Mouse (Mus musculus): ENCODE data around the gene E2f2.

The E2f2 gene

DNA sequence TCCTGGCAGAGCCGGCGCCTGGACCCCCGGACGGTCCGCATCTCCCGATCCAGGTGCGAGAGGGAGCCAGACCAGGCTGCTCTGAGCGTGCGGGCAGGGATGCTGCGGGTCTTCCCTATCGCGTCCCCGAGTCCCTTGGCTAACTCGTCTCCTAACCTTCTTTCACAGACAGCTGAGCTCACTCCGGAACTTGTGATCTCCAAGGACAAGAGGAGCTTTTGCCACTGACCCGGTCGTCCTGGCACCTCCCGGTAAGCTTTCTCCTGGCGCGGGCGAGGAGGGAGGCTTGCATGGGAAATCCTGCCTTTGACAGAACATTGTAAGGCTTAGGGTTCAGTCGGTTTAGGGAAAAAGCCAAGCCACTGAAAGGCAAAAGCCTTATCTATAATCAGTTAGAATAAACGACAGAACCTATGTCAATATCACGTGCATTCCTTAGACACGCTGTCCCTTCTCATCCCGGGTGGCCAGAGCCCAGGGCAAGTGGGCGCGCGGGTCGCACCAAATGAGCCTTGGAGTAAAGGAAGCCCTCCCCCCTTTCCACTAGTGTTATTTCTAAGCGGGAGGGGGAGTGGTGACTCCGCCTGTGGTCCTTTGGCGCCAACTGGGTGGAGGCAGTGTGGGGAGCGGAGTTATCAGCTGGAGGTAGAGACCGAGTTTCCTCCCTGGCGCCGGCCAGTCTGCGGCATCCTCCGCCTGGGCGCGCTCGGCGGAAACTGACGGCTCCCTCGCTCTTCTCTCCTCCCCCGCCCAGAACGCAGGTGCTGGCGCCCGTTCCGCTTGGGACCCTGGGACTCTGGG, 27.9 kb upstream of the E2f2 start:
- in situ Hi-C loops (cut with MboI, MseI) = no loop called here

- in situ Hi-C loops (cut with MboI, MseI) = loop anchor here in 1 of 2 experiments (5.0 kb wide), 1 partner anchor 38 kb away; no protein-coding TSS in a partner anchor
Observed at GRCm38 (mm10) chr4:136144927-136145292, 27.3 kb upstream of the E2f2 start.

GRCm38 (mm10) chr4:136145362-136145885, 26.8 kb upstream of the E2f2 start:
- in situ Hi-C loops (cut with MboI, MseI) = loop anchor here in 1 of 2 experiments (5.0 kb wide), 1 partner anchor 38 kb away; no protein-coding TSS in a partner anchor

DNA sequence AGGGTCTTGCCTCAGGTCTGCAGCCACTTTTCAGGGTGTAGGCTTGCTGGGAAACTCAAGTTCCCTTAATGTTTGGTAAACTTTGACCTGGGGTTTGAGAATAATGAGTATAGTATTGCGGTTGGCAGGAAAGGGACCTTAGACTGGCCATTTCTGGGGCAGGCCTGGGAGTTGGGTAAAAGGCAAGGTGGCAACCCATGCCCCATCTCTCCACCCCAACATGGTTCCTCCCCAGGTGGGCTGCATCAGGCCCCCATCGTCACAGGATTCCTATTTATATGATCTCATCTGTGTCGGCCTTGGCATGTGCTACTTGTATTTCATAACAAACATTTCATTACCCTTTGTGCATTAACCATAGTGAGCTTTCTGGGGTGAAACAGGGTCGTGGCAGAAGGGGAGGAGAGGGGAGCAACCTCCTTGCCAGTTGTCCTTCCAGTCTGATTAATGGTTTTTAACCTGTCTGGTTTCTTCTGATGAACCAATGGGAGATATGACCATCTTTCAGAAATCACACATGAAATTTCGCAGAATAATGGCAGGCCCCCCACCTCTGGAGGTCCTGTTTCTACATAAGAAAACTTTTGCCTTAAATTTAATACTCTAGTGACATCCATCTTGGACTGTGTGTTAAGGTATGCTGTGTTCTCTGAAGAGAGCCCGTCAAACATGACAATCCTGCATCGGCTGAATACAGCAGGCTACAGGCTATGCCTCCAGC, 26.0 kb upstream of the E2f2 start:
- in situ Hi-C loops (cut with MboI, MseI) = loop anchor here in 1 of 2 experiments (5.0 kb wide), 1 partner anchor 39 kb away; no protein-coding TSS in a partner anchor

DNA sequence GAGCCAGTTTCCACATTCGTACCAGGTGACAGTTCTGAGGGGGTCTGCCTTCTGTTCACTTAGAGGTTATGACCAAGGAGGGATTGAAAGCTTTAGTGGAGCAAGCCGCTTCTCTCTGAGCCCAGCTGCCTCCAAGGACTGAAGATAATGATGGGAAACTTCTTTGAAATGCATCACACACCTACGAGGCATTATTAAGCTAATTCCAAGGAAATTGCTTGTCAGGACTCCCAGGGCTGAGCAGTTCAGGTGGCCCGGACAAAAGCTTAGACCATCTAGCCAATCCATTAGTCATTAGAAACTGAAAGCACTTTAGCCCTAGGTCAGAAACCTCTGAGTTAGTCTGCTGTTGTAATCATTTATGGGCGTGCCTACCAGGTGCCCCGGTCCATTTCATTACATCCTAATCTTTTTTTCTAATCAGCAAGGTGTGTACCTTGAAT, 25.5 kb upstream of the E2f2 start:
- in situ Hi-C loops (cut with MboI, MseI) = loop anchor here in 1 of 2 experiments (5.0 kb wide), 1 partner anchor 39 kb away; no protein-coding TSS in a partner anchor

DNA sequence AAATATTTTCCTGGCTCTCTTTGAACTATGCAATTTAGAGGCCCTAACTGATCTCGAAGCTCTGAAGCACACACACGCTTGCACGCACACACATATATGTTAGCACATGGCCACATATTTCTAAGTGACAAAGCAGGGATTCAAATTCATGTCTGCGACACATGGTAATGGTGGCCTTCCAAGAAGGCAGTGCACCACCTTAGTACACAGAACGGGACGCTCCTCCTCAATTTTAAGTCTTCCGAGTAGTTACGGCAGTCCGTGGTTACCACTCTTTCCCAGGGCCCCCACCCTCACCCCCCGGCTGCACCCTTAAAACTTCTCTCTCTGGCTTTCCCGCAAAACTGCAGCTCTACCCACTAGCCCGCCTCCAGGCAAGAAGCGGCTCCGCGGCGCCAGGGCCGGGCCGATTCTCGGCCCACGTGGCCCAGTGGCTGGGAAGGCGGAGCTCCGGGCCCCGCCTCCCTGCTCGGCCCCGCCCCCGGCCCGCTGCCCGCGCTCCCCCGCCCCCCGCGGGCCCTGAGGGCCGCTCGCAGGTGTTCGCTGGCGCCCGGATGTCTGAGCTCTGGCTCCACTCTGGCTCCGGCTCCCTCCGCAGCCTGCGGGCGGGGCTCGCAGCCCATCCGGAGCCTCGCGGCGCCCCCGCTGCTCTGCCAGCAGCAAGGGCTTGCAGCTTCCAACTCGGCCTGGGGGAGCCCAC, 24.6 kb upstream of the E2f2 start:
- in situ Hi-C loops (cut with MboI, MseI) = loop anchor here in 1 of 2 experiments (5.0 kb wide), 1 partner anchor 40 kb away; no protein-coding TSS in a partner anchor

DNA sequence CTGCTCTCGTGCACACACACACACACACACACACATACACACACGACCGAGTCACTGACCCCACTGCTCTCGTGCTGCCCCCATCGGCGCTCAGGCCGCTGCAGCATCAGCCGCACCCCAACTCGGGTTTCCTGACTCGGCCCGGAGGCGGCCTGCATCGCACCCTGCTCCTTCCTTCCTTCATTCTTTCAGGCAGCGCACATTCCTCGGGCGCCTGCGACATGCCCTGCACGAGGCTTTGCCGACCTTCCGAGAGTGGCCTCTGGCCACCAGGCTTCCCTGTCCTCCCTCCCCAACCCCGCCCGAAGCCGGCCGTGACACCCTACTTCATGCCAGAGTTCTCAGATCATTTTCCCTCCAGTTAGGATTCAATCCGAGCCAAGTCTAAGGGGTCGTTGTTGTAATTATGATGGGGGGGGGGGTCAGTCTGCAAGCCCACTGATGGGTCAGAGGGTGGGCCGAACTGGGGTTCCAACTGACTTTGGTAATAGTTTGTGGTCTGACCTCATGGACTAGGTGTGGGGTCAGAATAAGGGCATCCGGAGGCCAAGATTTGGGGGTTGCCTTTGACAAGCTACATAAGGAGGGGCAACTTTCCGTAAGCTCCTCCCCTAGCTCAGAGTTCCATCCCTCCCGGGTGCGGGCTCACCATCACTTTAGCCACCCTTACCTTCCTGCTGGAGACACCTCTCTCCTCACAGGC, 23.7 kb upstream of the E2f2 start:
- in situ Hi-C loops (cut with MboI, MseI) = loop anchor here in 1 of 2 experiments (5.0 kb wide), 1 partner anchor 41 kb away; no protein-coding TSS in a partner anchor

DNA sequence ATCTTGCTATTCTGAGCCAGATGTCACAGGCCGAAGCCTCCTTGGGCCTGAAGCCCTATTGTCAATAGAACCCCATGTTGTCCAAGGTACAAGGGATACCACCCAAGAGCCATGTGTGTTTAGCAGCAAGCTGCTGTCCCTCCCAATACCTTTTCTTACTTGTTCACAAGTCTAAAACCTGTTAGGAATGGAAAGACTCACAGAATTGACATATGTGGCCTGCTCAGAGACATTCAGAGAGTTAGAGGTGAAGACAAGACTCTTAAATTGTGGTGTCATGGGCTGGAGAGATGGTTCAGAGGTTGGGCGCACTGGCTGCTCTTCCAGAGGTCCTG, 23.2 kb upstream of the E2f2 start:
- in situ Hi-C loops (cut with MboI, MseI) = loop anchor here in 1 of 2 experiments (5.0 kb wide), 1 partner anchor 42 kb away; no protein-coding TSS in a partner anchor

GRCm38 (mm10) chr4:136149734-136150133, 22.5 kb upstream of the E2f2 start:
- in situ Hi-C loops (cut with MboI, MseI) = loop anchor here (5.0 to 25.0 kb wide), 3 partner anchors 42 to 187 kb away; partner anchors contain the start of genes Gale (in 1 of the 2) and Lypla2 (in 1 of the 2)

GRCm38 (mm10) chr4:136150596-136150995, 21.6 kb upstream of the E2f2 start:
- in situ Hi-C loops (cut with MboI, MseI) = loop anchor here (5.0 to 25.0 kb wide), 2 partner anchors 78 to 188 kb away; partner anchors contain the start of genes Gale (in 1 of the 2) and Lypla2 (in 1 of the 2)

- in situ Hi-C loops (cut with MboI, MseI) = loop anchor here (5.0 to 25.0 kb wide), 2 partner anchors 81 to 191 kb away; partner anchors contain the start of genes Gale (in 1 of the 2) and Lypla2 (in 1 of the 2)
Observed at GRCm38 (mm10) chr4:136152821-136153220, 19.4 kb upstream of the E2f2 start.

DNA sequence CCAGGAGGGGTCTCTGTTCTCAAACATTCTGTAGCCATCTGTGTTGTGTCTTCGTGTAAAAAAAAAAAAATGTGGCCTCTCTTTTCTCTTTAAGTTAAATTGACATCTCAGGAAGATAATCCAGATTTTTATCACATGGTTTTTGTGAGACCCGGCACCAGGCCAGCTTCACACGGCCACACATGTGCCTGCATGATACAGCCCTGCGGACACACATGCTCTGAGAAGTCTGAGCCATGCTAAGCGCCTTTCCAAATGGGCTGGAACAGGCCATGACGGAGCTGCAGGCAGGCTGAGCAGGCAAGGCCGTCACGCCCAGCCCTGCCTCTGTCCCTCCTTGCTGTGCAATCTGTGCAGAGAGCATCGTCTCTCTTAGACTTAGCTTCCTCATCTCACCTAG, 17.7 kb upstream of the E2f2 start:
- in situ Hi-C loops (cut with MboI, MseI) = loop anchor here (5.0 to 25.0 kb wide), 2 partner anchors 82 to 192 kb away; partner anchors contain the start of genes Gale (in 1 of the 2) and Lypla2 (in 1 of the 2)

DNA sequence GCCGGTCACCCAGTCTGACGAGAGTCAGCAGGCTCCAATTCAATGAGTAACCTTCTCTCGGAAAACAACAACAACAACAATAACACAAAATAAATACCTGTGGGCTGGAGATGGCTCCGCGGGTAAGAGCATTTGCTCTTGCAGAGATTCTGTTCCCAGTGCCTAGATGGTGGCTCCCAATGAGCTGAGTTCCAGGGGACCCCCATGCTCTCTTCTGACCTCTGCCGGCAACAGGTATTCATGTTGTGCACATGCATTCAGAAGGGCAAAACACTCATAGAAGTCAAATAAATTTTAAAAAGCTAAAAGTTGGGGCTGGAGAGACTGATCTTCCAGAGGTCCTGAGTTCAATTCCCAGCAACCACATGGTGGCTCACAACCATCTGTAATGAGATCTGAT, 13.7 kb upstream of the E2f2 start:
- in situ Hi-C loops (cut with MboI, MseI) = loop anchor here in 1 of 2 experiments (25.0 kb wide), 1 partner anchor 196 kb away; the partner anchor contains the start of genes Gale and Lypla2

DNA sequence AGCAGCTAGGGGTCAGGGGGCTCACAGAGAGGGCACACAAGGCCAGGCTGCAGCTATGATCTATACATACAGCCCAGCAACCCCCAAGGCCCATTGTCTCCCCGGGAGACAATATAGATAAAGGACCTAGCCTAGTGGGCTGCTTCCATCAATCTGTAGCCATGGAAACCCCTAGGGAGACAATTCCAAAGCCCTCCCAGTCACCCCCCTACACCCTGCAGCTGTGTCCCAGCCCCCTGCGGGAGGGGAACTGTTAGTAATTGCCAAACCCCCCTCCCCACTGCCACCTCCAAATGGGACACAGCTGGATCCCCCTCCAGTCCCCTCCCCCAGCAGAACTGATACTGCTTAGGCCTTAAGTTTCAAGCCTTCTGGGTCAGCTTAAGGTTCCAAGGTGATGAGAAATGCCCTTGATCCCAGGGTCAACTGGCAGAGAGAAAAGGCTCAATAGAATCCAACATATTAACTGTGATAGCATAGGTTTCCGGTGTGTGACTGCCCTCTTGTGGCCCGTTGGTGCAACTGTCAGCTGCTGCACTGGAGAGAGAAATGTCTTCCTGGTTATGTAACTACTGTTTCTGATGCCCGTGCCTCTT, 12.3 kb upstream of the E2f2 start:
- in situ Hi-C loops (cut with MboI, MseI) = loop anchor here (5.0 to 25.0 kb wide), 2 partner anchors 42 to 198 kb away; partner anchors contain the start of genes Gale (in 1 of the 2) and Lypla2 (in 1 of the 2)

- in situ Hi-C loops (cut with MboI, MseI) = loop anchor here (5.0 to 25.0 kb wide), 2 partner anchors 39 to 201 kb away; partner anchors contain the start of genes Gale (in 1 of the 2) and Lypla2 (in 1 of the 2)
Observed at GRCm38 (mm10) chr4:136163448-136163847, 8.7 kb upstream of the E2f2 start.

- in situ Hi-C loops (cut with MboI, MseI) = loop anchor here (5.0 to 25.0 kb wide), 2 partner anchors 37 to 203 kb away; partner anchors contain the start of genes Gale (in 1 of the 2) and Lypla2 (in 1 of the 2)
Observed at GRCm38 (mm10) chr4:136164981-136165380, 7.2 kb upstream of the E2f2 start.

GRCm38 (mm10) chr4:136167701-136168100, 4.5 kb upstream of the E2f2 start:
- in situ Hi-C loops (cut with MboI, MseI) = loop anchor here in 1 of 2 experiments (5.0 to 25.0 kb wide), 2 partner anchors 35 to 205 kb away; partner anchors contain the start of genes Gale and Lypla2

- in situ Hi-C loops (cut with MboI, MseI) = loop anchor here in 1 of 2 experiments (25.0 kb wide), 1 partner anchor 208 kb away; the partner anchor contains the start of genes Gale and Lypla2
Observed at GRCm38 (mm10) chr4:136170401-136170800, 1.8 kb upstream of the E2f2 start.

GRCm38 (mm10) chr4:136171455-136171854, 739 bp upstream of the E2f2 start:
- in situ Hi-C loops (cut with MboI, MseI) = loop anchor here in 1 of 2 experiments (25.0 kb wide), 1 partner anchor 209 kb away; the partner anchor contains the start of genes Gale and Lypla2
